Mouse (Mus musculus): ENCODE results near the gene Khdc1a. TPM values are rescaled to one million over a fixed set of nuclear protein-coding genes. Genes with fewer than 3 reads are reported as not detected.

Gene Khdc1a
- under 1 TPM in 1 of 2 experiments, not detected in 1; 0.55 TPM for total RNA-seq (2023)

DNA sequence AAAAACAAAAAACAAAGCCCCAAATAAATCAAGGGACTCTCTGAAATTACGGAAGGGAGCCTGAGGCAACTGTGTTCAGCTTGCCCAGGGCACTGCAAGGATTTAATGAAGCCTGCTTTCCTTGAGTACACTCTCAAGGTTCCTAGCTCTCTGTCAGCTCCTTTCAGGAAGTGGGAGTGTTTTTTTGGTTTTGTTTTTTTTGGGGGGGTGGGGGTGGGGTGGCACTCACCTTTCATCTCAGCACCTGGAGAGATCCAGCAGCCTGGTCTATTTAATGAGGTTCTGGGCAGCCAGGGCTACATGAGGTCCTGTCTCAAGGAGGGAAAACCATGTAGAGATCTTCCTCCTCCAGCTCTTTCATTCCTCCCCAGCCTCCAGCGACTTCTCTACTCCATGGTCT is at the start of gene Khdc1a:
Khdc1a (plus strand) TSS at position 301 of the 400 bp plus-strand sequence.

GRCm38 (mm10) chr1:21368031-21368430 is 18.6 kb downstream of the Khdc1a start, which contains the start of gene Khdc1c:
Khdc1c (plus strand) TSS chr1:21368331.

GRCm38 (mm10) chr1:21383256-21383655 is 33.8 kb downstream of the Khdc1a start, which contains the start of gene Khdc1b:
Khdc1b (plus strand) TSS chr1:21383556.

Other genes with a start within 250 kb of the Khdc1a start
- gene Tmem14a, start 131.1 kb upstream of the Khdc1a start, total RNA-seq (2023): under 1 TPM; 0.65 to 0.87 TPM
- gene Gsta3, start 109.1 kb upstream of the Khdc1a start, total RNA-seq (2023): 1 to 10 TPM in 1 of 2 experiments, not detected in 1; 1.4 TPM
- gene Khdc1c, start 18.7 kb downstream of the Khdc1a start, total RNA-seq (2023): not detected
- not detected for gene Khdc1b, start 33.9 kb downstream of the Khdc1a start, total RNA-seq (2023)

Data from T-cell, adult 66 days (primary cell).